In genomic region chr9:29428322-29428721, GRCm38 (mm10) we compare ENCODE assay signal across 8 mouse cellular contexts.
DNase-seq lines count a peak whose midpoint lies in the region; ATAC-seq lines count a peak whose summit lies in the region.

No protein-coding gene starts in this region.

- peak; percentile 34 for DNase-seq in liver, embryonic 11.5 days (ENCODE audit: low spot score)
- DNase-seq in embryonic facial prominence, embryonic 14.5 days (ENCODE audit: low spot score): peak; percentile 78
- peak; percentile 59 for DNase-seq in hindbrain, embryonic 14.5 days (ENCODE audit: low spot score)
- DNase-seq in layer of hippocampus, adult 8-10 months (ENCODE audit: low spot score in 2 of 2): no peak
- DNase-seq in spleen, postnatal 14 days (ENCODE audit: low spot score in 2 of 2): no peak
- no peak for DNase-seq in ovary, adult 18-20 months (ENCODE audit: low spot score)

- H3K27me3 ChIP-seq in liver, embryonic 11.5 days (replicated peaks; ENCODE audit: control insufficient read depth, insufficient read depth, low read length): no peaks in the 10 kb centered on the region
- no peaks in the 10 kb centered on the region for H3K27me3 ChIP-seq in liver, embryonic 12.5 days (replicated peaks)
- H3K27me3 ChIP-seq in embryonic facial prominence, embryonic 14.5 days (replicated peaks; ENCODE audit: control insufficient read depth, insufficient read depth, low read length): no peaks in the 10 kb centered on the region
- no peaks in the 10 kb centered on the region for H3K27me3 ChIP-seq in hindbrain, embryonic 14.5 days (ENCODE audit: control insufficient read depth, insufficient read depth, low read length)
- H3K27me3 ChIP-seq in midbrain, embryonic 13.5 days: no peaks in the 10 kb centered on the region

- H3K9ac ChIP-seq in liver, embryonic 11.5 days (ENCODE audit: low read depth, low read length): no peak overlapping the region
- H3K9ac ChIP-seq in liver, embryonic 12.5 days: no peak overlapping the region
- H3K9ac ChIP-seq in embryonic facial prominence, embryonic 14.5 days (ENCODE audit: low read depth, low read length): no peak overlapping the region
- H3K9ac ChIP-seq in hindbrain, embryonic 14.5 days: no peak overlapping the region
- H3K9ac ChIP-seq in midbrain, embryonic 13.5 days (replicated peaks): peak overlapping the region; percentile 44; the same call in 1 of the 2 replicates

- H3K27ac ChIP-seq in liver, embryonic 11.5 days (ENCODE audit: low read depth, low read length): no peak overlapping the region
- no peak overlapping the region for H3K27ac ChIP-seq in liver, embryonic 12.5 days
- no peak overlapping the region; the same call in 1 of the 2 replicates for H3K27ac ChIP-seq in embryonic facial prominence, embryonic 14.5 days (replicated peaks; ENCODE audit: low read depth, low read length)
- peak overlapping the region; percentile 49 for H3K27ac ChIP-seq in hindbrain, embryonic 14.5 days
- H3K27ac ChIP-seq in midbrain, embryonic 13.5 days: peak overlapping the region; percentile 48; the same call in 1 of the 2 replicates

- no peaks in the 10 kb centered on the region for H3K36me3 ChIP-seq in liver, embryonic 11.5 days (ENCODE audit: control insufficient read depth, insufficient read depth, low read length)
- H3K36me3 ChIP-seq in liver, embryonic 12.5 days: no peaks in the 10 kb centered on the region
- no peaks in the 10 kb centered on the region for H3K36me3 ChIP-seq in embryonic facial prominence, embryonic 14.5 days (ENCODE audit: control insufficient read depth, insufficient read depth, low read length)
- no peaks in the 10 kb centered on the region for H3K36me3 ChIP-seq in hindbrain, embryonic 14.5 days (replicated peaks; ENCODE audit: control insufficient read depth, insufficient read depth)
- H3K36me3 ChIP-seq in midbrain, embryonic 13.5 days: no peaks in the 10 kb centered on the region

- no peak overlapping the region for H3K4me2 ChIP-seq in liver, embryonic 11.5 days
- no peak overlapping the region for H3K4me2 ChIP-seq in liver, embryonic 12.5 days
- H3K4me2 ChIP-seq in embryonic facial prominence, embryonic 14.5 days (ENCODE audit: low read depth, low read length): no peak overlapping the region; the same call in 1 of the 2 replicates
- H3K4me2 ChIP-seq in hindbrain, embryonic 14.5 days (replicated peaks): no peak overlapping the region
- no peak overlapping the region for H3K4me2 ChIP-seq in midbrain, embryonic 13.5 days (replicated peaks)

- no peak overlapping the region for H3K4me3 ChIP-seq in liver, embryonic 11.5 days (ENCODE audit: low read depth, low read length)
- H3K4me3 ChIP-seq in liver, embryonic 12.5 days: no peak overlapping the region
- no peak overlapping the region for H3K4me3 ChIP-seq in embryonic facial prominence, embryonic 14.5 days (ENCODE audit: low read depth, low read length)
- H3K4me3 ChIP-seq in hindbrain, embryonic 14.5 days (replicated peaks; ENCODE audit: low read length): no peak overlapping the region
- H3K4me3 ChIP-seq in midbrain, embryonic 13.5 days (replicated peaks): no peak overlapping the region

- WGBS in liver, embryonic 11.5 days: 40% methylated on average over 7 of the region's 7 CpGs
- 49% methylated on average over 7 of the region's 7 CpGs for WGBS in liver, embryonic 12.5 days (ENCODE audit: insufficient replicate concordance)
- 10% methylated on average over 7 of the region's 7 CpGs for WGBS in embryonic facial prominence, embryonic 14.5 days
- WGBS in hindbrain, embryonic 14.5 days: 13% methylated on average over 7 of the region's 7 CpGs
- 36% methylated on average over 7 of the region's 7 CpGs for WGBS in midbrain, embryonic 13.5 days

- H3K9me3 ChIP-seq in liver, embryonic 11.5 days (ENCODE audit: control insufficient read depth, low read length): no peaks in the 10 kb centered on the region
- no peaks in the 10 kb centered on the region for H3K9me3 ChIP-seq in liver, embryonic 12.5 days (replicated peaks)
- no peaks in the 10 kb centered on the region for H3K9me3 ChIP-seq in embryonic facial prominence, embryonic 14.5 days (ENCODE audit: control insufficient read depth, low read length)
- H3K9me3 ChIP-seq in hindbrain, embryonic 14.5 days (ENCODE audit: control insufficient read depth, low read length): no peaks in the 10 kb centered on the region
- no peaks in the 10 kb centered on the region for H3K9me3 ChIP-seq in midbrain, embryonic 13.5 days

- H3K4me1 ChIP-seq in liver, embryonic 11.5 days (replicated peaks; ENCODE audit: control insufficient read depth, insufficient read depth, low read length): no peaks in the 10 kb centered on the region
- H3K4me1 ChIP-seq in liver, embryonic 12.5 days: no peaks in the 10 kb centered on the region
- no peaks in the 10 kb centered on the region; the same call in 1 of the 2 replicates for H3K4me1 ChIP-seq in embryonic facial prominence, embryonic 14.5 days (ENCODE audit: control insufficient read depth, insufficient read depth, low read length)
- H3K4me1 ChIP-seq in hindbrain, embryonic 14.5 days (replicated peaks; ENCODE audit: control insufficient read depth, insufficient read depth, low read length): peaks cover 16% of the 10 kb centered on the region
- peaks cover 12% of the 10 kb centered on the region for H3K4me1 ChIP-seq in midbrain, embryonic 13.5 days (replicated peaks)

- no peak for ATAC-seq in liver, embryonic 11.5 days (replicated peaks; ENCODE audit: low FRiP score)
- no peak for ATAC-seq in liver, embryonic 12.5 days
- ATAC-seq in embryonic facial prominence, embryonic 14.5 days (ENCODE audit: low read depth): peak; percentile 88
- ATAC-seq in hindbrain, embryonic 14.5 days (ENCODE audit: low FRiP score): no peak
- no peak for ATAC-seq in midbrain, embryonic 13.5 days

Comparison
In these comparisons a context has a peak if more than half of its experiments do, and no peak if none do; other contexts are left out.
1. DNase-seq: peak in liver, embryonic 11.5 days (single experiment), embryonic facial prominence, embryonic 14.5 days (single experiment) and hindbrain, embryonic 14.5 days (single experiment); none in layer of hippocampus, adult 8-10 months (0 of 2), spleen, postnatal 14 days (0 of 2) and ovary, adult 18-20 months (single experiment).
2. H3K27ac ChIP-seq: peak in hindbrain, embryonic 14.5 days (single experiment) and midbrain, embryonic 13.5 days (single experiment); none in liver, embryonic 11.5 days (single experiment), liver, embryonic 12.5 days (single experiment) and embryonic facial prominence, embryonic 14.5 days (single experiment).